In genomic region chr17:37081659-37082058, GRCm38 (mm10) we compare ENCODE assay signal across 29 mouse cellular contexts. TPM values are rescaled to one million over a fixed set of nuclear protein-coding genes. Genes with fewer than 3 reads are reported as not detected.
"Had no signal": no experiment of that assay in that cellular context is flagged by ENCODE, and none has a peak within 500 bp of the region (broad histone marks: within the 10 kb centered on the region; RNA-seq: fewer than 3 reads in every experiment).

No protein-coding gene starts in this region.

- H3K9me3 ChIP-seq: kidney, embryonic 15.5 days; limb, embryonic 10.5 days; limb, embryonic 13.5 days; liver, embryonic 12.5 days; liver, embryonic 15.5 days; lung, embryonic 15.5 days; megakaryocyte, embryonic 14.5 days; midbrain, embryonic 10.5 days; midbrain, embryonic 13.5 days; stomach, embryonic 15.5 days had no signal

- H3K4me3 ChIP-seq: kidney, embryonic 15.5 days; limb, embryonic 10.5 days; limb, embryonic 13.5 days; liver, embryonic 12.5 days; liver, embryonic 15.5 days; lung, embryonic 15.5 days; megakaryocyte, embryonic 14.5 days; midbrain, embryonic 10.5 days; midbrain, embryonic 13.5 days; stomach, embryonic 15.5 days had no signal

- H3K9ac ChIP-seq: kidney, embryonic 15.5 days; limb, embryonic 13.5 days; liver, embryonic 12.5 days; liver, embryonic 15.5 days; lung, embryonic 15.5 days; midbrain, embryonic 13.5 days; stomach, embryonic 15.5 days had no signal

- H3K27ac ChIP-seq: kidney, embryonic 15.5 days; limb, embryonic 10.5 days; limb, embryonic 13.5 days; liver, embryonic 12.5 days; liver, embryonic 15.5 days; lung, embryonic 15.5 days; midbrain, embryonic 10.5 days; midbrain, embryonic 13.5 days; stomach, embryonic 15.5 days had no signal

- H3K4me1 ChIP-seq: liver, embryonic 12.5 days; liver, embryonic 15.5 days; lung, embryonic 15.5 days; stomach, embryonic 15.5 days had no signal

- ATAC-seq: liver, embryonic 12.5 days; midbrain, embryonic 13.5 days; midbrain, embryonic 16.5 days had no signal

- DNase-seq: kidney, adult 11 months; kidney, adult 8-10 months; kidney, postnatal 10 days; kidney, postnatal 36 days; liver; lung, adult 18-20 months; lung, postnatal 10 days; lung, postnatal 36 days; right cerebral cortex, postnatal 14 days; spleen, adult 18-20 months; thymus, postnatal 25 days had no signal

- H3K36me3 ChIP-seq: liver, embryonic 12.5 days; liver, embryonic 15.5 days; stomach, embryonic 15.5 days had no signal

- H3K27me3 ChIP-seq: kidney, embryonic 15.5 days; limb, embryonic 13.5 days; liver, embryonic 12.5 days; liver, embryonic 15.5 days; lung, embryonic 15.5 days; midbrain, embryonic 13.5 days; stomach, embryonic 15.5 days had no signal

- H3K4me2 ChIP-seq: kidney, embryonic 15.5 days; limb, embryonic 13.5 days; liver, embryonic 12.5 days; liver, embryonic 15.5 days; lung, embryonic 15.5 days; midbrain, embryonic 13.5 days; stomach, embryonic 15.5 days had no signal

RNA-seq across cellular contexts. Expression of gene Olfr90, which starts 6.6 kb away (rescaled TPM):
- total RNA-seq: layer of hippocampus, adult 18-20 months; left cerebral cortex, adult 18-20 months; left cerebral cortex, postnatal 25 days; monocyte, adult 5-6 weeks had no signal
- polyA plus RNA-seq: liver, embryonic 12.5 days; liver, embryonic 15.5 days; lung, embryonic 15.5 days; midbrain, embryonic 10.5 days; midbrain, embryonic 13.5 days; midbrain, embryonic 16.5 days; neural tube, embryonic 11.5 days; stomach, embryonic 15.5 days; thymus, postnatal 0 days had no signal

RNA-seq across cellular contexts. Expression of gene Olfr91, which starts 16.4 kb away (rescaled TPM):
- total RNA-seq: layer of hippocampus, adult 18-20 months; left cerebral cortex, adult 18-20 months; left cerebral cortex, postnatal 25 days; monocyte, adult 5-6 weeks had no signal
- polyA plus RNA-seq: kidney, embryonic 15.5 days; limb, embryonic 10.5 days; limb, embryonic 13.5 days; liver, embryonic 12.5 days; liver, embryonic 15.5 days; lung, embryonic 15.5 days; midbrain, embryonic 10.5 days; midbrain, embryonic 13.5 days; midbrain, embryonic 16.5 days; neural tube, embryonic 11.5 days; stomach, embryonic 15.5 days; thymus, postnatal 0 days had no signal

RNA-seq across cellular contexts. Expression of gene Olfr92, which starts 38.2 kb away (rescaled TPM):
- total RNA-seq: layer of hippocampus, adult 18-20 months; left cerebral cortex, adult 18-20 months; left cerebral cortex, postnatal 25 days had no signal
- polyA plus RNA-seq: kidney, embryonic 15.5 days; limb, embryonic 10.5 days; limb, embryonic 13.5 days; liver, embryonic 12.5 days; liver, embryonic 15.5 days; lung, embryonic 15.5 days; midbrain, embryonic 10.5 days; midbrain, embryonic 13.5 days; midbrain, embryonic 16.5 days; neural tube, embryonic 11.5 days; neural tube, embryonic 14.5 days; stomach, embryonic 15.5 days; thymus, postnatal 0 days had no signal

RNA-seq across cellular contexts. Expression of gene Mog, which starts 58.5 kb away (rescaled TPM):
- total RNA-seq: monocyte, adult 5-6 weeks had no signal
- polyA plus RNA-seq: liver, embryonic 12.5 days; liver, embryonic 15.5 days; thymus, postnatal 0 days had no signal
